Mouse (Mus musculus) C2C12 (cell line): Measurements from ENCODE around the gene Pcdh9.

Source experiments
- CEBPB ChIP-seq: IDR thresholded peaks from one replicate; pipeline ENCODE4 v1.6.1; 2011; ENCODE audit warnings: low read depth, mild to moderate bottlenecking, control low read depth, moderate library complexity
- CTCF ChIP-seq: IDR thresholded peaks from one replicate; pipeline ENCODE4 v1.5.1; 2011; ENCODE audit not compliant: control insufficient read depth, insufficient read depth, insufficient read length
- FOSL1 ChIP-seq: IDR thresholded peaks from one replicate; pipeline ENCODE4 v1.8.0; 2011; ENCODE audit warnings: mild to moderate bottlenecking, low read length; ENCODE audit not compliant: poor library complexity, insufficient read depth, severe bottlenecking
- MAX ChIP-seq: IDR thresholded peaks from one replicate; pipeline ENCODE4 v1.6.1; 2011; ENCODE audit warnings: mild to moderate bottlenecking, control low read depth
- MYOG ChIP-seq: IDR thresholded peaks from one replicate; pipeline ENCODE4 v1.6.1; 2011; ENCODE audit not compliant: control insufficient read depth, insufficient read length; ENCODE audit errors: extremely low read depth
- USF1 ChIP-seq: IDR thresholded peaks from one replicate; pipeline ENCODE4 v1.6.1; 2011; ENCODE audit warnings: low read depth, mild to moderate bottlenecking, control low read depth, moderate library complexity

- TF ChIP-seq FOSL1, result no peak
- no peak for TF ChIP-seq CTCF
- no peak for TF ChIP-seq USF1
- no peak for TF ChIP-seq MYOG
- TF ChIP-seq MAX, result no peak
- no peak for TF ChIP-seq CEBPB
These were observed 514.3 kb downstream of the Pcdh9 start for GRCm38 (mm10) chr14:93376159-93376558.
